Mouse (Mus musculus) hindbrain, embryonic 15.5 days (tissue): ENCODE results near the gene Derl3. TPM values are rescaled to one million over a fixed set of nuclear protein-coding genes. Genes with fewer than 3 reads are reported as not detected.

Experiments
- ATAC-seq: fragments of 200-750 bp; cut with Nextera tagmentation; 2 replicates; pipeline ENCODE4 v1.8.0; 2017; ENCODE audit warnings: low read depth, moderate number of reproducible peaks, moderate TSS enrichment; ENCODE audit not compliant: low FRiP score
- H3K27ac ChIP-seq: fragments of 300-500 bp; sonication (generic); replicated peaks from 2 replicates; pipeline ENCODE4 v1.5.1; 2015; ENCODE audit warnings: mild to moderate bottlenecking, inconsistent platforms
- H3K27me3 ChIP-seq: fragments of 300-500 bp; sonication (generic); 2 replicates; pipeline ENCODE4 v1.6.1; 2015; ENCODE audit warnings: control low read depth, inconsistent platforms
- H3K36me3 ChIP-seq: fragments of 300-500 bp; sonication (generic); 2 replicates; pipeline ENCODE4 v1.6.1; 2015; ENCODE audit warnings: control low read depth, inconsistent platforms
- H3K4me1 ChIP-seq: fragments of 300-500 bp; sonication (generic); replicated peaks from 2 replicates; pipeline ENCODE4 v1.6.1; 2015; ENCODE audit warnings: control low read depth, inconsistent platforms
- H3K4me2 ChIP-seq: fragments of 300-500 bp; sonication (generic); 2 replicates; pipeline ENCODE4 v1.6.1; 2015; ENCODE audit warnings: moderate library complexity, mild to moderate bottlenecking, inconsistent platforms
- H3K4me3 ChIP-seq: fragments of 300-500 bp; sonication (generic); 2 replicates; pipeline ENCODE4 v1.5.1; 2015; ENCODE audit warnings: mild to moderate bottlenecking, inconsistent platforms
- H3K9ac ChIP-seq: fragments of 300-500 bp; sonication (generic); 2 replicates; pipeline ENCODE4 v1.6.1; 2015; ENCODE audit warnings: inconsistent platforms
- H3K9me3 ChIP-seq: fragments of 300-500 bp; sonication (generic); 2 replicates; pipeline ENCODE4 v1.6.1; 2016; ENCODE audit warnings: control low read depth, inconsistent platforms
- WGBS: fragments of 180-500 bp; shearing (Covaris S2); methylation state at CpG from one replicate; pipeline ENCODE4 v1.1.7; 2015; 5-methylcytosine and 5-hydroxymethylcytosine counted together
- polyA plus RNA-seq: library from polyadenylated mRNA; unstranded; fragments of >200 nt; fragmentation: Nextera tagmentation; extraction: Ambion mirVana; gene quantifications from 2 replicates; pipeline ENCODE4 v1.2.1, GENCODE M21; 2015

Gene Derl3
- polyA plus RNA-seq, 1 experiment from 2014 or later: 2.0 TPM

DNA sequence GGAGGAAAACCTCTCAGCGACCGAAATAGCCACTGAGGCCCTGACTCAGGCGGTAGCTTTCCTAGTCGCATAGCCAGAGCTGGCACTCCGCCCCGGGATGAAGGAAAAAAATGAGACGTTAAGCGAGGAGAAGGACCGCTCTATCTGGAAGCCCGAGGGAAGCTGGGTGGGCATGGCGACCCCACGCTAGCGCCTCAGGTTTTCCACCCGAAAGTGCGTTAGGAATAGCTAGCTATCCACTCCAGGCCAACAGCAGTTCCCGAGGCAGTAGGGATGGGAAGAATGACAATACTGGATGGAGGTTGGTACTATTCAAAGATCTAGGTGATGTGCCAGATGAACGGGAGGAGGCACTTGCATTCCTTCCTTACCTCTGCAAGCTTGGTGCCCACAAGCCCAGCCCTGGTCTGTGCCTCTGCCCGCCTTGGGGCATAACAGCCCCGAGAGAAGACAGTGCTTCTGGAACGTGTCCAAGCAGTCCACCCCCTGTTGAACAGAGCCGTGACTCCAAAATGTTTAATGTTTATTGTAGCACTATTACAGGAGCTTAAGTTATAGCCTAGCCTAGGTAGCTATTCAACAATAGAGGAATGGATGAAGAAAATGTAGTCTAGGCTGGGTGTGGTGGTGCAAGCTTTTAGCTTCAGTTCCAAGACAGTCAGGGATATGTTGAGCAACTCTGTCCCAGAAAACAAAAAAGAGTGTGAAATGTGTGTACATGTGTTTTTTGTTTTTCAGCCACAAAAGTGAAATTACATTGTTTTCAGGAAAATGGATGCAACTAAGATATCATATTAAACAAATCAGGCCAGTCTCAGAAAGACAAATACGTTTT is 28.7 kb downstream of the Derl3 start:
- 4% methylated on average over 22 of the region's 22 CpGs for WGBS
- no peaks in the 10 kb centered on the region for H3K9me3 ChIP-seq
- peak; percentile 53; the same call in 1 of the 2 replicates for ATAC-seq
- H3K9ac ChIP-seq: peak overlapping the region; percentile 100
- no peaks in the 10 kb centered on the region for H3K36me3 ChIP-seq
- H3K27ac ChIP-seq: peak overlapping the region; percentile 99
- peak overlapping the region; percentile 81 for H3K4me2 ChIP-seq
- H3K27me3 ChIP-seq: no peaks in the 10 kb centered on the region
- peak overlapping the region; percentile 100 for H3K4me3 ChIP-seq
- peaks cover 40% of the 10 kb centered on the region for H3K4me1 ChIP-seq

DNA sequence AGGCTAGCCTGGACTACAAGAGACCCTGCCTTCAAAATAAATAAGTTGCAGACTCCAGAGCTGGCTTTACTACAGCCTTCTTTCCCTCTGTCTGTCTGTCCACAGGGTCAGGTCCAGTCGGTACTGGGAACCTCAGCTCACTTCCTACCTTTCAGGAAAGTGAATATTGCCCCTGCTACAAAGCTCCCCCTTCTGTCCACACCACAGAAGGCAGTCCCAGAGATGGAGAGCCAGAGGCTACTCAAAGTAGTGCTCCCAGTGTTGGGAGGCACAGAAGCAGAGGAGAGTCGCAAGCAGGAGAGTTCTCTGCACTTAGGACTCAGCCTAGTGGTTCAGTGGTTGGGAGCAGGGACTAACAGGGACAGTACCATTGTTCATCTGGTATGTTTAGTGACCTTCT is 31.1 kb downstream of the Derl3 start:
- no peaks in the 10 kb centered on the region for H3K9me3 ChIP-seq
- no peak for ATAC-seq
- 59% methylated on average over 2 of the region's 2 CpGs for WGBS
- H3K9ac ChIP-seq: no peak overlapping the region
- no peak overlapping the region for H3K4me2 ChIP-seq
- H3K4me3 ChIP-seq: no peak overlapping the region
- no peak overlapping the region for H3K27ac ChIP-seq
- no peaks in the 10 kb centered on the region for H3K27me3 ChIP-seq
- peaks cover 27% of the 10 kb centered on the region for H3K4me1 ChIP-seq
- no peaks in the 10 kb centered on the region for H3K36me3 ChIP-seq

GRCm38 (mm10) chr10:75926396-75926795 is 33.2 kb downstream of the Derl3 start:
- no peak overlapping the region for H3K9ac ChIP-seq
- H3K27me3 ChIP-seq: no peaks in the 10 kb centered on the region; the same call in 1 of the 2 replicates
- no peaks in the 10 kb centered on the region for H3K9me3 ChIP-seq
- H3K4me3 ChIP-seq: no peak overlapping the region
- WGBS: 73% methylated on average over 13 of the region's 13 CpGs
- no peak for ATAC-seq
- H3K27ac ChIP-seq: no peak overlapping the region
- no peaks in the 10 kb centered on the region for H3K36me3 ChIP-seq
- H3K4me2 ChIP-seq: no peak overlapping the region
- peaks cover 26% of the 10 kb centered on the region for H3K4me1 ChIP-seq

DNA sequence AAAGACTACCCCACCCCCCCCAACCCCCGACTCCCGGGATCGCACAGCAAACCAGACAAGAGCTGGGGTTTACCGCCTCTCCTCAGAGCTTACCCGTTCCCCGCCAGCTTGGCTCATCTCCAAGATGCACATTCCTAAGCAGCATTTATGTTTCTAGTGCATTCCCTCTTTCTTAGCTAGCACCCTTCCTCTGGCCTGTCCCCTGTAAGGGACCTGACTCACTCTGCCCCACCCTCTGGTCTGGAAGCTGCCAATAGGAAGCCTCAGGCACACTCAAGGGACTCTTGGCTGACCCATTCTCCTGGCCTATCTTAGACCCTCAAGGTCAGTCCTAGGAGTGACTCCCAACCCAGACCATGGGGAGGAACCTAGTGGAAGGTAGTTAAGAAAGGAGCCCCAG is 37.1 kb downstream of the Derl3 start:
- Histone ChIP-seq H3K4me3 (no peak overlapping the region), H3K9me3 (no peaks in the 10 kb centered on the region), H3K27ac (no peak overlapping the region), H3K4me1 (peaks cover 32% of the 10 kb centered on the region), H3K4me2 (peak overlapping the region; percentile 90; the same call in 1 of the 2 replicates), H3K9ac (no peak overlapping the region), H3K36me3 (no peaks in the 10 kb centered on the region), H3K27me3 (peaks cover 14% of the 10 kb centered on the region; the same call in 1 of the 2 replicates)
- ATAC-seq: no peak
- 34% methylated on average over 6 of the region's 6 CpGs for WGBS

GRCm38 (mm10) chr10:75931311-75931710 is 38.1 kb downstream of the Derl3 start:
- Histone ChIP-seq H3K4me2 (peak overlapping the region; percentile 90), H3K9ac (0 out of 2 replicates have a peak overlapping the region, but pooled peaks have one; percentile 65), H3K4me3 (peak overlapping the region; percentile 44), H3K9me3 (no peaks in the 10 kb centered on the region), H3K36me3 (no peaks in the 10 kb centered on the region), H3K27me3 (peaks cover 14% of the 10 kb centered on the region; the same call in 1 of the 2 replicates), H3K27ac (no peak overlapping the region), H3K4me1 (peaks cover 41% of the 10 kb centered on the region)
- ATAC-seq: no peak
- WGBS: 28% methylated on average over 7 of the region's 7 CpGs

DNA sequence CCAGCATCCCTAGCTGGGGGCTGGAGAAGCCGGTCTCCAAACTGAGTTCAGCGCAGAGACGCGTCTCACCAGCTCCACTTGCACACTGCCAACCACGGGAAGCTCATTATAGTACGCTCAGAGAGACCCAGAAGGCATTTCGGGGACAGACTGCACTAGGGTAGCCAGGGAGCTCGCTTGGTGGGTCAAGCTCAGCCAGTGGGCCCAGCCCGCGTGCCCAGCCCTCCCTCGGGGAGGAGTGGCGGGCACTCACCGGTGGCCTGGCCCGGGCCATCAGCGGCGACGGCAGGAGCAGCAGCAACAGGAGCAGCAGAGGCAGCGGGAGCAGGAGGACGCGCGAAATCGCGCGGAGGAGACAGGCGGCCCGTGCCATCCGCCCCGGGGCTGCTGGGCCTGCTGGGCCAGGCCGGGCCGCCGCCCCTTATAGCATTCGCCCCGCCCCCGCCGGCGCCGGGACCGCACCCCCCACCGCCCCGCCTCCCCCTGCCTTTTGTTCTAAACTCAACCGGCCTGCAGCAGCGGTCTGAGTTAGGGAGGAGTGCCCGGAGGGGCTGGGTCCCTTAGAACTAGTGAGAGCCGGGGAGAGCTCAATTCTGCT is 39.0 kb downstream of the Derl3 start:
- H3K4me3 ChIP-seq: peak overlapping the region; percentile 44
- H3K9ac ChIP-seq: peak overlapping the region; percentile 65
- no peaks in the 10 kb centered on the region for H3K9me3 ChIP-seq
- 0% methylated on average over 39 of the region's 44 CpGs for WGBS
- ATAC-seq: peak; percentile 21; the same call in 1 of the 2 replicates
- peaks cover 14% of the 10 kb centered on the region; the same call in 1 of the 2 replicates for H3K27me3 ChIP-seq
- H3K4me1 ChIP-seq: peaks cover 47% of the 10 kb centered on the region
- H3K36me3 ChIP-seq: no peaks in the 10 kb centered on the region
- H3K27ac ChIP-seq: no peak overlapping the region
- peak overlapping the region; percentile 90 for H3K4me2 ChIP-seq

- Histone ChIP-seq H3K9ac (peak within 1 kb of the TSS; percentile 65), H3K4me3 (peak within 1 kb of the TSS; percentile 44), H3K4me2 (peak within 1 kb of the TSS; percentile 90), H3K9me3 (no peaks in the 10 kb centered on the region), H3K36me3 (no peaks in the 10 kb centered on the region), H3K27me3 (peaks cover 14% of the 10 kb centered on the region; the same call in 1 of the 2 replicates), H3K27ac (no peak within 1 kb of the TSS), H3K4me1 (peaks cover 50% of the 10 kb centered on the region)
- WGBS: 13% methylated on average over 6 of the region's 6 CpGs
- ATAC-seq: no peak
These were observed 39.7 kb downstream of the Derl3 start, which contains the start of gene Chchd10 for GRCm38 (mm10) chr10:75932891-75933290. Gene Chchd10 (plus strand): TSS chr10:75933130.

GRCm38 (mm10) chr10:75934991-75935390 is 41.8 kb downstream of the Derl3 start:
- Histone ChIP-seq H3K27ac (no peak overlapping the region), H3K4me1 (peaks cover 50% of the 10 kb centered on the region), H3K4me2 (peak overlapping the region; percentile 66), H3K4me3 (peak overlapping the region; percentile 49), H3K9me3 (no peaks in the 10 kb centered on the region), H3K36me3 (no peaks in the 10 kb centered on the region), H3K27me3 (peaks cover 14% of the 10 kb centered on the region; the same call in 1 of the 2 replicates), H3K9ac (no peak overlapping the region)
- WGBS: 90% methylated on average over 1 of the region's 1 CpGs
- no peak for ATAC-seq

DNA sequence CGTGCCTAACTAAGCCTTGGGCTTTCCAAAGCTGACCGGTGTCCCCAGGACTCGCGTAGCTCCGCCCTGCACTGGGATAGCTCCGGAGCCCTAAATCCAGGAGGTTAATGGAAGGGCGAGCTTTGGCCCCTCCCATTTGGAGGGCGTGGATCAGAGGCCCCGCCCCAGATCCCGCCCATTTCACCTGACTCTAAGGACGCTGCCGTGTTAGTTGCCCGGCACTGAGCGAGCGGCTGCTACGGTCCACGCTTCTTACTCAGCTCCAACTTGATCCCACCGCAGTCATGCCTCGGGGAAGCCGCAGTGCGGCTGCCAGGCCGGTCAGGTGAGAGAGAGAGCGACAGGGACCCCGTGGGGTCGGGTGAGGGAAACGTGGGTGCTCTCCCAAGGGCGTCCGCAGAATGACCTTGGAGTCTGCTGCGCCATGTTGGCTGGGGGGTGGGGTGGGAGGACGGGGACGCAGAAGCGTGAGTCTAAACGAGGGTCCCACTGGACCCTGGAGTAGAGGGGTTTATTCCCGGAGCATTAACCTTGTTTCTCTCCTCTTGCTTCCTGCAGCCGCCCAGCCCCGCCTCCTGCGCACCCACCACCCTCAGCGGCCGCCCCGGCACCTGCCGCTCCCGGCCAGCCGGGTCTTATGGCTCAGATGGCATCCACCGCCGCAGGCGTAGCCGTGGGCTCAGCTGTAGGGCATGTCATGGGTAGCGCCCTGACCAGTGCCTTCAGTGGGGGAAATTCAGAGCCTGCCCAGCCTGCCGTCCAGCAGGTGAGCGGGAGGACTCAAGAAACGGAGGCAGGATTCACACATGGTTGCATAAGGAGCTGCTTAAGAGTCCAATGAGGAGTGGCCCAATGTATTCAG is 42.7 kb downstream of the Derl3 start, which contains the start of gene Mmp11:
Gene Mmp11 (minus strand): TSS at position 817 of the 862 bp plus-strand sequence.
- Histone ChIP-seq H3K27ac (peak within 1 kb of the TSS; percentile 56), H3K27me3 (peaks cover 14% of the 10 kb centered on the region; the same call in 1 of the 2 replicates), H3K4me2 (peak within 1 kb of the TSS; percentile 66), H3K9me3 (no peaks in the 10 kb centered on the region), H3K4me3 (peak within 1 kb of the TSS; percentile 49), H3K4me1 (peaks cover 42% of the 10 kb centered on the region), H3K9ac (peak within 1 kb of the TSS; percentile 49), H3K36me3 (no peaks in the 10 kb centered on the region)
- WGBS: 2% methylated on average over 50 of the region's 51 CpGs
- ATAC-seq: peak; percentile 79

DNA sequence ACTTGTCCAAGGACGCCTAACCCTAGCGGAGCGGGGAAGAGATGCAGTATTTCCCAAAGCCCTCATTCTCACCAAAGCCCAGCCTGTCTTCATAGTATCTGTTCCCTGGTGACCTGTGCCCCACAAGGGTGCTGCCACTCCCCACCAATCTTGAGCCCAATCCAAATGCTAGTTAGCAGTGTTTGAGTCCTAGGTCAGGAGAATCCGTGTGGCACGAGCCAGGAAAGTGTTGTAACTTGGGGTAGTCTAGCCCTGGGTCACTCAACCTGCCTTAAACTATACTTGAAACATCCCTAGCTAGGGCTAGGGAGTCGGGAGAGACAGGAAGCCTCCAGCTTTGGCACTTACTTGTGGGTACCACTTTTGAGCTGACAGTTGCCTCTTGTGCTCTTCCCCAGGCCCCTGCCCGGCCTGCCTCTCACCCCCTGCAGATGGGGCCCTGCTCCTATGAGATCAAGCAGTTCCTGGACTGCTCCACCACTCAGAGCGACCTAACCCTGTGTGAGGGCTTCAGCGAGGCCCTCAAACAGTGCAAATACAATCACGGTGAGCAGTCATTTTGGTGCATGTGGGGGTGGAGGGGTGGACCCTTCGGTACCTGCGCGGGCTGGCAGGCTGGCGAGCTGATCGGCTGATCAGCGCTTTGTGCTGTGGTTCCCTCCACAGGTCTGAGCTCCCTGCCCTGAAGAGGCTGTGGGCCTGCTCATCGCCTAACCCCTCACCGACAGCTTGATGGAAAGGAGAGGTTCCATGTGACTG is 43.9 kb downstream of the Derl3 start:
- WGBS: 37% methylated on average over 18 of the region's 18 CpGs

More for the DNA sequence above, 43.9 kb downstream of the Derl3 start:
- Histone ChIP-seq H3K36me3 (no peaks in the 10 kb centered on the region), H3K27ac (no peak overlapping the region), H3K27me3 (peaks cover 14% of the 10 kb centered on the region; the same call in 1 of the 2 replicates), H3K9ac (no peak overlapping the region), H3K4me1 (peaks cover 30% of the 10 kb centered on the region), H3K4me2 (peak overlapping the region; percentile 66), H3K4me3 (peak overlapping the region; percentile 49), H3K9me3 (no peaks in the 10 kb centered on the region)
- no peak for ATAC-seq
